Mouse (Mus musculus): ENCODE data around the gene Nudt5. TPM values are rescaled to one million over a fixed set of nuclear protein-coding genes. Genes with fewer than 3 reads are reported as not detected.

Gene Nudt5
- polyA plus RNA-seq, 1 experiment from 2014 or later, result 83.9 TPM

- H3K9ac ChIP-seq, result no peak overlapping the region
These were observed 44.0 kb downstream of the Nudt5 start for GRCm38 (mm10) chr2:5888865-5889264.

GRCm38 (mm10) chr2:5889412-5889811, 44.6 kb downstream of the Nudt5 start:
- no peak overlapping the region for H3K4me2 ChIP-seq
- peaks cover 12% of the 10 kb centered on the region; the same call in 1 of the 2 replicates for H3K4me1 ChIP-seq
- H3K27me3 ChIP-seq, result no peaks in the 10 kb centered on the region
- no peak for ATAC-seq (ENCODE audit: borderline replicate concordance, extremely low read depth, low FRiP score, low TSS enrichment)
- no peak overlapping the region for H3K27ac ChIP-seq
- H3K4me3 ChIP-seq, result no peak overlapping the region
- 52% methylated on average over 2 of the region's 2 CpGs for WGBS
- H3K9ac ChIP-seq, result no peak overlapping the region
- H3K36me3 ChIP-seq, result peaks cover 54% of the 10 kb centered on the region
- no peaks in the 10 kb centered on the region for H3K9me3 ChIP-seq

More at GRCm38 (mm10) chr2:5888865-5889264, 44.0 kb downstream of the Nudt5 start:
- peaks cover 9% of the 10 kb centered on the region; the same call in 1 of the 2 replicates for H3K4me1 ChIP-seq
- H3K27me3 ChIP-seq, result no peaks in the 10 kb centered on the region
- WGBS, result 79% methylated on average over 5 of the region's 5 CpGs
- H3K36me3 ChIP-seq, result peaks cover 55% of the 10 kb centered on the region
- ATAC-seq (ENCODE audit: borderline replicate concordance, extremely low read depth, low FRiP score, low TSS enrichment), result no peak
- H3K9me3 ChIP-seq, result no peaks in the 10 kb centered on the region
- no peak overlapping the region for H3K4me2 ChIP-seq
- no peak overlapping the region for H3K27ac ChIP-seq
- no peak overlapping the region for H3K4me3 ChIP-seq

GRCm38 (mm10) chr2:5894296-5894695, 49.5 kb downstream of the Nudt5 start:
- H3K4me2 ChIP-seq, result peak overlapping the region; percentile 73
- no peak for ATAC-seq (ENCODE audit: borderline replicate concordance, extremely low read depth, low FRiP score, low TSS enrichment)
- H3K9ac ChIP-seq, result peak overlapping the region; percentile 99
- H3K4me1 ChIP-seq, result peaks cover 14% of the 10 kb centered on the region; the same call in 1 of the 2 replicates
- H3K27ac ChIP-seq, result peak overlapping the region; percentile 90
- 19% methylated on average over 11 of the region's 11 CpGs for WGBS
- no peaks in the 10 kb centered on the region for H3K27me3 ChIP-seq
- H3K36me3 ChIP-seq, result peaks cover 19% of the 10 kb centered on the region
- H3K4me3 ChIP-seq, result peak overlapping the region; percentile 94
- H3K9me3 ChIP-seq, result no peaks in the 10 kb centered on the region

- Histone ChIP-seq H3K9me3 (no peaks in the 10 kb centered on the region), H3K27ac (peak within 1 kb of the TSS; percentile 90), H3K4me2 (peak within 1 kb of the TSS; percentile 73), H3K9ac (peak within 1 kb of the TSS; percentile 99), H3K36me3 (peaks cover 19% of the 10 kb centered on the region), H3K4me3 (peak within 1 kb of the TSS; percentile 94), H3K27me3 (no peaks in the 10 kb centered on the region), H3K4me1 (peaks cover 14% of the 10 kb centered on the region; the same call in 1 of the 2 replicates)
- ATAC-seq (ENCODE audit: borderline replicate concordance, extremely low read depth, low FRiP score, low TSS enrichment), result peak; percentile 99
- under 1% methylated on average over 62 of the region's 62 CpGs for WGBS
These were observed 50.2 kb downstream of the Nudt5 start, which contains the start of gene Sec61a2 for GRCm38 (mm10) chr2:5894843-5895570. TSS of gene Sec61a2 (minus strand) at chr2:5895432.

GRCm38 (mm10) chr2:5900145-5900544, 55.3 kb downstream of the Nudt5 start:
- H3K4me1 ChIP-seq, result no peaks in the 10 kb centered on the region
- WGBS, result 67% methylated on average over 5 of the region's 5 CpGs
- no peak overlapping the region for H3K27ac ChIP-seq
- no peak overlapping the region for H3K4me2 ChIP-seq
- no peak overlapping the region for H3K4me3 ChIP-seq
- ATAC-seq (ENCODE audit: borderline replicate concordance, extremely low read depth, low FRiP score, low TSS enrichment), result no peak
- no peak overlapping the region for H3K9ac ChIP-seq
- no peaks in the 10 kb centered on the region for H3K36me3 ChIP-seq
- no peaks in the 10 kb centered on the region for H3K27me3 ChIP-seq
- H3K9me3 ChIP-seq, result no peaks in the 10 kb centered on the region

- Histone ChIP-seq H3K9ac (no peak overlapping the region), H3K4me1 (peaks cover 3% of the 10 kb centered on the region; the same call in 1 of the 2 replicates), H3K36me3 (no peaks in the 10 kb centered on the region), H3K4me2 (no peak overlapping the region), H3K27me3 (no peaks in the 10 kb centered on the region), H3K27ac (no peak overlapping the region), H3K4me3 (no peak overlapping the region), H3K9me3 (no peaks in the 10 kb centered on the region)
- ATAC-seq (ENCODE audit: borderline replicate concordance, extremely low read depth, low FRiP score, low TSS enrichment), result no peak
- 24% methylated on average over 5 of the region's 5 CpGs for WGBS
These were observed 61.3 kb downstream of the Nudt5 start for GRCm38 (mm10) chr2:5906092-5906491.

- no peaks in the 10 kb centered on the region for H3K27me3 ChIP-seq
- H3K36me3 ChIP-seq, result no peaks in the 10 kb centered on the region
- H3K4me2 ChIP-seq, result no peak overlapping the region
- WGBS, result 51% methylated on average over 3 of the region's 3 CpGs
- ATAC-seq (ENCODE audit: borderline replicate concordance, extremely low read depth, low FRiP score, low TSS enrichment), result no peak
- H3K27ac ChIP-seq, result no peak overlapping the region
- no peak overlapping the region for H3K9ac ChIP-seq
- H3K9me3 ChIP-seq, result no peaks in the 10 kb centered on the region
- H3K4me1 ChIP-seq, result peaks cover 3% of the 10 kb centered on the region; the same call in 1 of the 2 replicates
- no peak overlapping the region for H3K4me3 ChIP-seq
These were observed 61.8 kb downstream of the Nudt5 start for GRCm38 (mm10) chr2:5906625-5907024.

- H3K4me1 ChIP-seq, result no peaks in the 10 kb centered on the region
- no peaks in the 10 kb centered on the region for H3K27me3 ChIP-seq
- 45% methylated on average over 16 of the region's 16 CpGs for WGBS
- no peak; the same call in 1 of the 2 replicates for ATAC-seq (ENCODE audit: borderline replicate concordance, extremely low read depth, low FRiP score, low TSS enrichment)
- H3K9me3 ChIP-seq, result no peaks in the 10 kb centered on the region
- H3K27ac ChIP-seq, result no peak overlapping the region
- no peak overlapping the region for H3K4me2 ChIP-seq
- no peak overlapping the region for H3K9ac ChIP-seq
- no peaks in the 10 kb centered on the region for H3K36me3 ChIP-seq
- H3K4me3 ChIP-seq, result no peak overlapping the region
These were observed 66.6 kb downstream of the Nudt5 start for GRCm38 (mm10) chr2:5911282-5911965.

Other genes starting within 250 kb of the Nudt5 start
- gene Camk1d, start 130.5 kb upstream of the Nudt5 start, polyA plus RNA-seq (2015; fragmentation: Nextera tagmentation; extraction: Ambion mirVana), result 1.6 and 2.5 TPM in 2 replicates
- 300 and 302 TPM in 2 replicates for gene Cdc123, start 145 bp downstream of the Nudt5 start, polyA plus RNA-seq (2015; fragmentation: Nextera tagmentation; extraction: Ambion mirVana)
- 0.91 and 1.2 TPM in 2 replicates for gene Gm13199, start 17.9 kb downstream of the Nudt5 start, polyA plus RNA-seq (2015; fragmentation: Nextera tagmentation; extraction: Ambion mirVana)
- gene Sec61a2, start 50.4 kb downstream of the Nudt5 start, polyA plus RNA-seq (2015; fragmentation: Nextera tagmentation; extraction: Ambion mirVana), result 60.6 and 62.7 TPM in 2 replicates
- gene Dhtkd1, start 97.8 kb downstream of the Nudt5 start, polyA plus RNA-seq (2015; fragmentation: Nextera tagmentation; extraction: Ambion mirVana), result 3.0 and 3.2 TPM in 2 replicates
- 7.6 and 9.0 TPM in 2 replicates for gene Upf2, start 106.5 kb downstream of the Nudt5 start, polyA plus RNA-seq (2015; fragmentation: Nextera tagmentation; extraction: Ambion mirVana)

Measured in lung, embryonic 15.5 days (tissue).